Mouse (Mus musculus): ENCODE results near the gene Nampt. TPM values are rescaled to one million over a fixed set of nuclear protein-coding genes. Genes with fewer than 3 reads are reported as not detected.
A peak's percentile ranks its signal among the peaks of the same experiment; 100 is the strongest.

The Nampt gene
- total RNA-seq, 2 experiments from 2014 or later = 57.7 to 66.0 TPM

DNA sequence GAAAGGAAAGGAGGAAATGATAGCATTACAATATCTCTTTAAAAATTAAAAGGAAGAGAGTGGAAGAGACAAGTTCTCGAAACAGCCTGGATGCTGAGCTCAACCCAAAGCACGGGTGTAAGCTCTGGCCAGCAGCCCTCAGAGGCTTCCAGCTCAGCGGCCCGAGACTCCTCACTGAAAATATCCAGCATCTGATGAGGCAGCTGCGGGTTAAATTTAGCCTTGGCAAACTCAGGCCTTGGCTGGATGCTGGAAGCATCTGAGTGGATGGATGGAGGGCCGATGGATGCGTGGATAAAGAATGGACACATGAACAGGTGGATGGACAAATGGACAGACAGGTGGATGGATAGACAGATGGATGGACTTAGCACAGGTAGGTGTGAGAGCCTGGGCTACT, 77.2 kb downstream of the Nampt start:
- ATAC-seq (replicated peaks; ENCODE audit: poor library complexity, severe bottlenecking) = no peak

DNA sequence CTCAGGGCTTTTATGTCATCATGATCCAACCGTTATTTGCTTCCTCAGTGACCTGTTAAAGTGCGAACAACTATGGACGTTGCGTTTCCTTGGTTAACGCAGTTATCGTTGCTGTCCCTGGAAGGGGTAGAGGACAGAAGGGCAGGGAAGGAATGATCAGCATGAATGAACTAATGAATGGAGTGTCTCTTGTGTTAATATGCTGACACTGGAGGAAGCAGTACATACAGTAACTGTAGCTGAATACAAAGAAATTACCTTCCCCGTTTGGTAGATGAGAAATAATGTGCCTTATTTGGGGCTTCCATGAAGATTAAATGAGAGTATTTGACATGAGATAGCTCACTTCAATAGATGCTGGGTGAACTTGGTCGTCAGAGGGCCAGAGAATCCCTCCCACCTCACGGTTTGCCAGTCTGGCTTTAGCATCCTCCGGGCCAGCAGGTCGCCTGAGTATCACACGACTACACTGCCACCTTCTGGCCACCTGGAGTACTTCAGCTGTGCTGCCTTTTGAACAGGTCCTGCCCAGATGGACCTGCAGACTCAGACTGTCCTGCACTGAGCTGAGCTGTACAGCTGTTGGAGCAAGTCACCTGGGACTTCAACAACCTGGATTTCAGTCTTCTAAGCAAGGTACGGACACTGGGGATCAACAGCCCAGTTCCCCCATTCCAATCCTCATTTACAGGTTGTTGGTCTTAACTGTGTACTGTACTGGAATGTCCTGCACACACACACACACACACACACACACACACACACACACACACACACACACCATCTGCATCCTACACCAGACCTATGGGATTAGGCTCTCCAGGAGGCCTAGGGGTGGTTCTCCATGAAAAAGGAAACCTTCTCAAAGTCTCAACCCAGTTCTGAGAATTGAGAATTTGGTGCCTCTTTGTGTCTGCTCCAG, 78.1 kb downstream of the Nampt start:
- peak; percentile 85 for ATAC-seq (replicated peaks; ENCODE audit: poor library complexity, severe bottlenecking)

DNA sequence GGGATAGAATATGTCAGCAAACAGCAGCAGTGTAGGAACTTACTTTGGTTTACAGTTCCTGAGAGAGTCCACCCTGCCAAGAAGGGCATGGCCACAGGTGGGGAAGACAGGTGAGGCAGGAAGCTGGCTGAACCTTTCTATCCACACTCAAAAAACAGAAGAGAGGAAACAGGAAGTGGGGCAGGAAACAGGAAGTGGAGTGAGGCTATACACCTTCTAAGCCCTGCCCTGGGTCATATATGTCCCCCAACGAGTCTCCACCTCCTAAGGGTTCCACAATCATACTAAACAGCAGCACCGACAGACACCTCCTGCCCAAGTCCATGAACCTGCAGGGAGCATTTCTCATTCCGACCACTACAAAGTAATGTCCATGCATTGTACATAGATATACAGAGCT, 81.7 kb downstream of the Nampt start:
- ATAC-seq (replicated peaks; ENCODE audit: poor library complexity, severe bottlenecking) = no peak

Other genes with a start within 250 kb of the Nampt start
- gene Sypl, start 134.3 kb downstream of the Nampt start, total RNA-seq (2014; fragmentation: Nextera tagmentation) = 115 and 136 TPM in 2 replicates
- gene Sypl, start 134.3 kb downstream of the Nampt start, total RNA-seq (2017) = 78.7 and 79.8 TPM in 2 replicates

Measured in granulocyte monocyte progenitor cell, adult 5-6 weeks (primary cell).